Mouse (Mus musculus) stomach, postnatal 0 days (tissue): ENCODE measurements around the gene Ccdc163. TPM values are rescaled to one million over a fixed set of nuclear protein-coding genes. Genes with fewer than 3 reads are reported as not detected.

Source experiments
- ATAC-seq: fragments of 200-750 bp; cut with Nextera tagmentation; 2 replicates; pipeline ENCODE4 v1.8.0; 2017; ENCODE audit not compliant: low FRiP score, low TSS enrichment
- DNase-seq: peaks from one replicate; pipeline ENCODE4 v3.0.0-alpha.2; 2016; ENCODE audit warnings: low spot score
- H3K27ac ChIP-seq: fragments of 300-500 bp; sonication (generic); replicated peaks from 2 replicates; pipeline ENCODE4 v1.5.1; 2014; ENCODE audit warnings: mild to moderate bottlenecking, control low read depth
- H3K27me3 ChIP-seq: fragments of 300-500 bp; sonication (generic); 2 replicates; pipeline ENCODE4 v1.6.1; 2014; ENCODE audit warnings: low read length; ENCODE audit not compliant: control insufficient read depth, insufficient read depth
- H3K36me3 ChIP-seq: fragments of 300-500 bp; sonication (generic); 2 replicates; pipeline ENCODE4 v1.6.1; 2014; ENCODE audit warnings: low read length, mixed read lengths; ENCODE audit not compliant: control insufficient read depth, insufficient read depth
- H3K4me1 ChIP-seq: fragments of 300-500 bp; sonication (generic); replicated peaks from 2 replicates; pipeline ENCODE4 v1.6.1; 2014; ENCODE audit warnings: antibody characterized with exemption; ENCODE audit not compliant: control insufficient read depth, insufficient read depth
- H3K4me2 ChIP-seq: fragments of 300-500 bp; sonication (generic); replicated peaks from 2 replicates; pipeline ENCODE4 v1.6.1; 2014; ENCODE audit warnings: low read depth, mild to moderate bottlenecking, control low read depth, moderate library complexity
- H3K4me3 ChIP-seq: fragments of 300-500 bp; sonication (generic); 2 replicates; pipeline ENCODE4 v1.5.1; 2014; ENCODE audit warnings: low read depth, low read length, control low read depth
- H3K9ac ChIP-seq: fragments of 300-500 bp; sonication (generic); 2 replicates; pipeline ENCODE4 v1.6.1; 2014; ENCODE audit warnings: mild to moderate bottlenecking, low read length, control low read depth, mixed read lengths
- H3K9me3 ChIP-seq: fragments of 300-500 bp; sonication (generic); 2 replicates; pipeline ENCODE4 v1.6.1; 2016; ENCODE audit warnings: low read length; ENCODE audit not compliant: control insufficient read depth
- CTCF ChIP-seq: IDR thresholded peaks from 2 replicates; pipeline ENCODE4 v1.5.1; 2016; ENCODE audit warnings: antibody characterized with exemption, low read depth, mild to moderate bottlenecking, moderate library complexity
- EP300 ChIP-seq: optimal IDR thresholded peaks from 2 replicates; pipeline ENCODE3; 2016; ENCODE audit warnings: antibody characterized with exemption
- WGBS: fragments of 180-500 bp; shearing (Covaris S2); extraction: QIAGEN DNeasy Blood & Tissue Kit; methylation state at CpG from one replicate; pipeline ENCODE4 v1.1.7; 2014; 5-methylcytosine and 5-hydroxymethylcytosine counted together
- polyA plus RNA-seq: library from polyadenylated mRNA; unstranded; fragments of >200 nt; fragmentation: Nextera tagmentation; extraction: Ambion mirVana; gene quantifications from 2 replicates; pipeline ENCODE4 v1.2.1, GENCODE M21; 2015

The Ccdc163 gene
- polyA plus RNA-seq, 1 experiment from 2014 or later: 9.8 TPM

- 69% methylated on average over 5 of the region's 5 CpGs for WGBS
- H3K4me3 ChIP-seq: no peak overlapping the region
- no peaks in the 10 kb centered on the region for H3K36me3 ChIP-seq
- no peak for ATAC-seq
- no peak overlapping the region for H3K4me2 ChIP-seq
- no peaks in the 10 kb centered on the region for H3K9me3 ChIP-seq
- H3K4me1 ChIP-seq: no peaks in the 10 kb centered on the region
- no peak for TF ChIP-seq CTCF
- no peak for TF ChIP-seq EP300
- H3K27me3 ChIP-seq: no peaks in the 10 kb centered on the region
- no peak for DNase-seq
- no peak overlapping the region for H3K27ac ChIP-seq
- no peak overlapping the region for H3K9ac ChIP-seq
These were observed 24.0 kb downstream of the Ccdc163 start for GRCm38 (mm10) chr4:116732355-116732754.

- no peaks in the 10 kb centered on the region for H3K9me3 ChIP-seq
- H3K4me1 ChIP-seq: no peaks in the 10 kb centered on the region
- TF ChIP-seq EP300 (no peak), CTCF (no peak)
- H3K4me2 ChIP-seq: no peak overlapping the region
- WGBS: 64% methylated on average over 2 of the region's 2 CpGs
- H3K27ac ChIP-seq: no peak overlapping the region
- DNase-seq (no peak), ATAC-seq (no peak)
- H3K4me3 ChIP-seq: no peak overlapping the region
- no peaks in the 10 kb centered on the region for H3K36me3 ChIP-seq
- H3K27me3 ChIP-seq: no peaks in the 10 kb centered on the region
- no peak overlapping the region for H3K9ac ChIP-seq
These were observed 26.7 kb downstream of the Ccdc163 start for GRCm38 (mm10) chr4:116734996-116735395.

- no peak overlapping the region for H3K4me2 ChIP-seq
- ATAC-seq (no peak), DNase-seq (no peak)
- TF ChIP-seq EP300: no peak
- TF ChIP-seq CTCF: no peak
- 75% methylated on average over 9 of the region's 9 CpGs for WGBS
- H3K36me3 ChIP-seq: no peaks in the 10 kb centered on the region
- H3K4me1 ChIP-seq: no peaks in the 10 kb centered on the region
- H3K27me3 ChIP-seq: no peaks in the 10 kb centered on the region
- H3K27ac ChIP-seq: no peak overlapping the region
- H3K9me3 ChIP-seq: no peaks in the 10 kb centered on the region
- H3K9ac ChIP-seq: no peak overlapping the region
- no peak overlapping the region for H3K4me3 ChIP-seq
These were observed 30.9 kb downstream of the Ccdc163 start for GRCm38 (mm10) chr4:116738972-116739751.

- no peak for ATAC-seq
These were observed 41.4 kb downstream of the Ccdc163 start for GRCm38 (mm10) chr4:116749750-116750149.

GRCm38 (mm10) chr4:116761914-116762313 is 53.6 kb downstream of the Ccdc163 start:
- Histone ChIP-seq H3K27me3 (no peaks in the 10 kb centered on the region), H3K9me3 (no peaks in the 10 kb centered on the region), H3K27ac (no peak overlapping the region), H3K36me3 (no peaks in the 10 kb centered on the region), H3K4me2 (no peak overlapping the region), H3K4me1 (no peaks in the 10 kb centered on the region), H3K4me3 (no peak overlapping the region), H3K9ac (no peak overlapping the region)
- TF ChIP-seq EP300 (no peak), CTCF (no peak)
- 83% methylated on average over 2 of the region's 2 CpGs for WGBS
- no peak for DNase-seq
- no peak for ATAC-seq

More at GRCm38 (mm10) chr4:116749750-116750149, 41.4 kb downstream of the Ccdc163 start:
- DNase-seq: no peak
- no peak overlapping the region for H3K27ac ChIP-seq
- no peaks in the 10 kb centered on the region for H3K9me3 ChIP-seq
- no peaks in the 10 kb centered on the region for H3K4me1 ChIP-seq
- TF ChIP-seq EP300 (no peak), CTCF (no peak)
- no peak overlapping the region for H3K4me2 ChIP-seq
- H3K4me3 ChIP-seq: no peak overlapping the region
- H3K9ac ChIP-seq: no peak overlapping the region
- WGBS: 83% methylated on average over 2 of the region's 2 CpGs
- no peaks in the 10 kb centered on the region for H3K36me3 ChIP-seq
- no peaks in the 10 kb centered on the region for H3K27me3 ChIP-seq

- DNase-seq (no peak), ATAC-seq (no peak)
- Histone ChIP-seq H3K4me3 (no peak overlapping the region), H3K27me3 (no peaks in the 10 kb centered on the region), H3K27ac (no peak overlapping the region), H3K9ac (no peak overlapping the region), H3K36me3 (no peaks in the 10 kb centered on the region), H3K9me3 (no peaks in the 10 kb centered on the region), H3K4me2 (no peak overlapping the region), H3K4me1 (no peaks in the 10 kb centered on the region)
- TF ChIP-seq EP300 (no peak), CTCF (no peak)
- 81% methylated on average over 5 of the region's 5 CpGs for WGBS
These were observed 55.7 kb downstream of the Ccdc163 start for GRCm38 (mm10) chr4:116764001-116764400.
